In genomic region chr16:14973696-14974095, GRCm38 (mm10) we compare ENCODE assay signal across 25 mouse cellular contexts.
"Had no signal": no experiment of that assay in that cellular context is flagged by ENCODE, and none has a peak within 500 bp of the region (broad histone marks: within the 10 kb centered on the region; RNA-seq: fewer than 3 reads in every experiment).

No protein-coding gene starts in this region.

- H3K4me3 ChIP-seq: gastrocnemius, adult 2 months; heart, adult 2 months; heart, embryonic 12.5 days; hindbrain, embryonic 10.5 days; hindbrain, embryonic 12.5 days; intestine, embryonic 15.5 days; layer of hippocampus, adult 2 months; left cerebral cortex, adult 2 months; limb, embryonic 10.5 days; limb, embryonic 12.5 days; liver, embryonic 13.5 days; liver, embryonic 15.5 days had no signal

- H3K36me3 ChIP-seq: heart, embryonic 12.5 days; hindbrain, embryonic 10.5 days; hindbrain, embryonic 12.5 days; intestine, embryonic 15.5 days; limb, embryonic 10.5 days; limb, embryonic 12.5 days; liver, embryonic 13.5 days; liver, embryonic 15.5 days had no signal

- DNase-seq: gastrocnemius, adult 2 months; gastrocnemius, postnatal 10 days; gastrocnemius, postnatal 25 days; heart, adult 2 months; heart, postnatal 10 days; heart, postnatal 4 days; kidney, adult 8-10 months; kidney, postnatal 25 days; liver; liver, embryonic 13.5 days had no signal

- H3K27me3 ChIP-seq: heart, embryonic 12.5 days; hindbrain, embryonic 12.5 days; intestine, embryonic 15.5 days; limb, embryonic 12.5 days; liver, embryonic 13.5 days; liver, embryonic 15.5 days had no signal

- H3K4me1 ChIP-seq: heart, embryonic 12.5 days; hindbrain, embryonic 10.5 days; hindbrain, embryonic 12.5 days; intestine, embryonic 15.5 days; limb, embryonic 10.5 days; limb, embryonic 12.5 days; liver, embryonic 13.5 days; liver, embryonic 15.5 days had no signal

- H3K27ac ChIP-seq: gastrocnemius, adult 2 months; heart, adult 2 months; hindbrain, embryonic 10.5 days; hindbrain, embryonic 12.5 days; hindbrain, embryonic 14.5 days; intestine, embryonic 15.5 days; layer of hippocampus, adult 2 months; left cerebral cortex, adult 2 months; limb, embryonic 10.5 days; limb, embryonic 12.5 days; liver, embryonic 13.5 days; liver, embryonic 15.5 days had no signal

- H3K9ac ChIP-seq: heart, embryonic 12.5 days; hindbrain, embryonic 12.5 days; hindbrain, embryonic 14.5 days; intestine, embryonic 15.5 days; limb, embryonic 12.5 days; liver, embryonic 13.5 days; liver, embryonic 15.5 days had no signal

- ATAC-seq: forebrain, embryonic 16.5 days; hindbrain, embryonic 16.5 days; inflammation-experienced regulatory T-cells, adult 6 months; intestine, embryonic 15.5 days; intestine, postnatal 0 days had no signal

- H3K4me2 ChIP-seq: heart, embryonic 12.5 days; hindbrain, embryonic 12.5 days; hindbrain, embryonic 14.5 days; intestine, embryonic 15.5 days; limb, embryonic 12.5 days; liver, embryonic 11.5 days; liver, embryonic 13.5 days; liver, embryonic 15.5 days had no signal

- H3K9me3 ChIP-seq: heart, embryonic 12.5 days; hindbrain, embryonic 10.5 days; hindbrain, embryonic 12.5 days; intestine, embryonic 15.5 days; limb, embryonic 10.5 days; limb, embryonic 12.5 days; liver, embryonic 13.5 days; liver, embryonic 15.5 days had no signal
